Comparison of ENCODE assay signal across 7 mouse cellular contexts in genomic region chr7:80134454-80135172, GRCm38 (mm10). TPM values are rescaled to one million over a fixed set of nuclear protein-coding genes. Genes with fewer than 3 reads are reported as not detected.
DNase-seq lines count a peak whose midpoint lies in the region; ATAC-seq and TF ChIP-seq lines count a peak whose summit lies in the region.

No protein-coding gene starts in this region.

- H3K4me3 ChIP-seq in midbrain, postnatal 0 days (ENCODE audit: low read depth, low read length): no peak overlapping the region
- no peak overlapping the region for H3K4me3 ChIP-seq in thymus, adult 2 months (ENCODE audit: control insufficient read depth, insufficient read depth, low read length)

- TF ChIP-seq CTCF in midbrain, postnatal 0 days (IDR thresholded peaks at IDR 0.05): no peak
- no peak for TF ChIP-seq CTCF in thymus, adult 2 months (IDR thresholded peaks at IDR 0.05; ENCODE audit: borderline replicate concordance, control insufficient read depth, extremely low read depth, insufficient read depth, low read length, poor library complexity)

- ATAC-seq in midbrain, postnatal 0 days (ENCODE audit: low FRiP score): peak; percentile 65

- no peak overlapping the region for H3K9ac ChIP-seq in midbrain, postnatal 0 days (replicated peaks; ENCODE audit: low read length, poor library complexity, severe bottlenecking)

- H3K36me3 ChIP-seq in midbrain, postnatal 0 days (ENCODE audit: insufficient read depth, low read length): no peaks in the 10 kb centered on the region
- no peaks in the 10 kb centered on the region for H3K36me3 ChIP-seq in thymus, adult 2 months (ENCODE audit: control insufficient read depth, insufficient read depth, low read length)

- intact Hi-C loops in left cerebral cortex, postnatal 14 days (cut with DNase I): no loop called here

- peaks cover 8% of the 10 kb centered on the region; the same call in 1 of the 2 replicates for H3K9me3 ChIP-seq in midbrain, postnatal 0 days (ENCODE audit: low read length)

- WGBS in midbrain, postnatal 0 days: 43% methylated on average over 8 of the region's 8 CpGs
- WGBS in thymus, adult 2 months: 84% methylated on average over 8 of the region's 8 CpGs

- TF ChIP-seq POLR2A in thymus, adult 2 months (IDR thresholded peaks at IDR 0.05; ENCODE audit: control insufficient read depth, extremely low read depth, insufficient read depth, low read length, poor library complexity): no peak

- H3K4me1 ChIP-seq in midbrain, postnatal 0 days (ENCODE audit: insufficient read depth, low read length): no peaks in the 10 kb centered on the region
- H3K4me1 ChIP-seq in thymus, adult 2 months (replicated peaks; ENCODE audit: control insufficient read depth, insufficient read depth, low read length): no peaks in the 10 kb centered on the region

- no peak overlapping the region; the same call in 1 of the 2 replicates for H3K27ac ChIP-seq in midbrain, postnatal 0 days (ENCODE audit: low read depth, low read length)
- H3K27ac ChIP-seq in thymus, adult 2 months (ENCODE audit: control insufficient read depth, insufficient read depth, low read length): no peak overlapping the region

- peak; percentile 97 for DNase-seq in NIH3T3 (ENCODE audit: low read depth)
- DNase-seq in adrenal gland, postnatal 36 days: peak; percentile 87 to 92
- peak; percentile 82 to 83 for DNase-seq in gastrocnemius, adult 8-10 months (ENCODE audit: low spot score in 2 of 2)
- DNase-seq in kidney, adult 11 months: peak; percentile 94
- DNase-seq in left cerebral cortex, postnatal 14 days (ENCODE audit: low spot score in 2 of 2): peak; percentile 82 to 88
- peak; percentile 91 for DNase-seq in midbrain, postnatal 0 days (ENCODE audit: low spot score)
- DNase-seq in thymus, adult 2 months: no peak

- no peak overlapping the region for H3K4me2 ChIP-seq in midbrain, postnatal 0 days (ENCODE audit: low read depth, low read length, poor library complexity, severe bottlenecking)

- H3K27me3 ChIP-seq in midbrain, postnatal 0 days (ENCODE audit: insufficient read depth, low read length): no peaks in the 10 kb centered on the region
- H3K27me3 ChIP-seq in thymus, adult 2 months (ENCODE audit: control insufficient read depth, insufficient read depth, low read length): no peaks in the 10 kb centered on the region

RNA-seq across cellular contexts. Expression of gene Idh2, which starts 19.4 kb away (rescaled TPM):
- 100 to 1,000 TPM; 148 to 188 TPM for total RNA-seq in adrenal gland, postnatal 36 days (2021)
- 100 to 1,000 TPM; 295 to 383 (median 326) TPM for total RNA-seq in gastrocnemius, adult 8-10 months (2022)
- 10 to 100 TPM; 48.1 to 50.3 TPM for total RNA-seq in left cerebral cortex, postnatal 14 days (2021)
- total RNA-seq in midbrain, postnatal 0 days (2014; rRNA removed): 122 and 136 TPM in 2 replicates
- polyA plus RNA-seq in midbrain, postnatal 0 days (2015; fragmentation: Nextera tagmentation; extraction: Ambion mirVana): 115 and 124 TPM in 2 replicates
- polyA plus RNA-seq in thymus, adult 2 months (2012; rRNA removed): 168 and 225 TPM in 2 replicates

RNA-seq across cellular contexts. Expression of gene Sema4b, which starts 52.0 kb away (rescaled TPM):
- total RNA-seq in adrenal gland, postnatal 36 days (2021): 10 to 100 TPM; 47.3 to 57.2 TPM
- total RNA-seq in gastrocnemius, adult 8-10 months (2022): 1 to 10 TPM in 3 of 4 experiments, under 1 TPM in 1; 0.92 to 2.1 (median 1.5) TPM
- total RNA-seq in left cerebral cortex, postnatal 14 days (2021): 10 to 100 TPM; 20.0 to 20.7 TPM
- 40.3 and 43.7 TPM in 2 replicates for total RNA-seq in midbrain, postnatal 0 days (2014; rRNA removed)
- 26.3 and 29.2 TPM in 2 replicates for polyA plus RNA-seq in midbrain, postnatal 0 days (2015; fragmentation: Nextera tagmentation; extraction: Ambion mirVana)
- polyA plus RNA-seq in thymus, adult 2 months (2012; rRNA removed): 37.4 and 44.1 TPM in 2 replicates

Comparison
In these comparisons a context has a peak if more than half of its experiments do, and no peak if none do; other contexts are left out.
1. RNA of gene Sema4b, which starts 52.0 kb away (total RNA-seq): 47.3 to 57.2 TPM in adrenal gland, postnatal 36 days, 40.3 to 43.7 TPM in midbrain, postnatal 0 days and 20.0 to 20.7 TPM in left cerebral cortex, postnatal 14 days; 0.92 to 2.1 TPM in gastrocnemius, adult 8-10 months; every median in the first group is over 4 times any median in the second.